Mouse (Mus musculus): ENCODE results near the gene Nfya. TPM values are rescaled to one million over a fixed set of nuclear protein-coding genes. Genes with fewer than 3 reads are reported as not detected.
A peak's percentile ranks its signal among the peaks of the same experiment; 100 is the strongest.

The Nfya gene
- total RNA-seq (2022) = 10 to 100 TPM; 20.6 to 29.3 (median 24.4) TPM

DNA sequence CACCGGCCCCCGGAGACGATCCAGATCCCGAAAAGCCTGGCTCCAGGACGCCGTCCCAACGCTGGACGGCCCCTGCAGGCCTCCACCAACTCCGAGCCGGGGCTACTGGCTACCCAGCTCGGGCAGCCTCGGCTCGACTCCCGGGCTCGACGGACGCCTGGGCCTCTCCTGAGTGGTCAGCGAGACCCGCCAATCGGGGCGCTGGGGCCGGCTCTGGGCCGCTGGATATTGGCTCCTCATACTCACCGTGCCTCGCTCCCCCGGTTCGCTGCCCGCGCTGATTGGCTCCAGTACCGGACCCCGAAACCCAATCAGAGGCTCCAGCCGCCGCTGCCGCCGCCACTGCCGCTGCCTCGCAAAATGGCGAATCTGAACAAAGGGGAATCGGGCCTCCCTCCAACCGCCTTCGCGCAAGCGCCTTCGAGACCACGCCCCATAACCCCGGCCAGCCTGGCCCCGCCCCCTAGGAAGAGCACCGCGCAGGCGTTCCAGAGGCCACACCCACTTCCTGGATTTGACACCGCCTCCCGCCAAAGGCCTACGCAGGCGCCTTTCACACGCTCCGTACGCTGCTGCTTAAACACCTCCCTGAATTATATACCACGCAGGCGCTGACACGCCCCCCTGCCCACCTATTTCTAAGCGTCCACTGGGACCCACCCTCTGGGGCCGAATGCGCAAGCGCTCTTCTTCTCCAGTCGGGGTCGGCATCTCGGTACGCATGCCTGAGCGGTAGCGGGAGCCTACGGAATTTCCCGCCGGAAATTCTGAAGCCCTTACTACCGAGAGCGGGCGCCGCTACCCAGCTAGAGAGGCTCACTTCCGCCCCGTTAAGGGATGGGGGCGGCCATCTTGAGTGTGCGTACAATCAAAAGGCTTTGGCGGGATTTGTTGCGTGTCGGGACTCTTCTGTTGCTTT, at the start of gene Nfya, which contains the start of gene Oard1:
TSS of gene Nfya (minus strand) at position 527 of the 919 bp plus-strand sequence.
TSS of gene Oard1 (plus strand) at position 635 of the 919 bp plus-strand sequence.
- DNase-seq (ENCODE audit: low spot score in 2 of 2) = peak; percentile 98 to 100

GRCm38 (mm10) chr17:48457971-48458653, 48.4 kb upstream of the Nfya start:
- no peak for DNase-seq (ENCODE audit: low spot score in 2 of 2)

DNA sequence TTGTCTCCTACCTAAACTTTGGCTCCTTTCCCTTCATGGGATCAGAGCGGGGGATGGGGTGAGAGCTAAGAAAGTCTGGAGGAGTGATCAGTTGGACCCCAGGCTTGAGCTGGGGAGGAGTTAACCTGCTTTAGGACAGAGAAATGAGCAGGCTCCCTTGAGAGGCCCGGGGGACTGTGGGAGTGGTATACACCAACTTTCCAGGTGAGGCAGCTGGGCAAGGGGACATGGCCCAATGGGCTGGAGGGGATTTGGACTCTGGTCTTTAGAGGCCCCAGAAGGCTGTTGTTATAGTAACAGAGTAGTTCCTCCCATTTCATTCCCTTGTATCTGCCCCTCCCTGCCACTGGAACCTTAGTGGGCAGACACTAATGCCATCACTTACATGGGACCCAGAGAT, 46.2 kb upstream of the Nfya start:
- no peak for DNase-seq (ENCODE audit: low spot score in 2 of 2)

DNA sequence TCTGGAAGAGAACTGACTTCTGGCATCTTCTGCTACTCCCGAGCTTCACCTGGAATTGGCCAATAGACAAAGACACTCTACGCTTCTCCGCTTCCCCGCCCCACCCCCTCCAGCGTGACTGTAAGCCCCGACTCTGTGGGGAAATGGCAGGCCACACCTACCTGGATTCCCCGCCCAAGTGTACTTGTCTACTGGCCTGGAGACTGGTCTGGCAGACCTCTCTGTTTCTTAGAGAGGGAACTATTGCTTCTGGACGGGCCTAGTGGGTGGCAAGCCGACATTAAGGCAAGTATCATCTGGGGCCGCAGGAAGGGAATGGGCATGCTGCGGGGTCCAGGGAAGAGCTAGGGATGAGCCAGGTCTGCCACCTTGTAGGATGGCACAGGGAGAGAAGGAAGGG, 45.0 kb upstream of the Nfya start, which contains the start of gene Unc5cl:
TSS of gene Unc5cl (plus strand) at position 214 of the 400 bp plus-strand sequence.
- no peak for DNase-seq (ENCODE audit: low spot score in 2 of 2)

- no peak for DNase-seq (ENCODE audit: low spot score in 2 of 2)
Measured at GRCm38 (mm10) chr17:48454190-48454589, 44.5 kb upstream of the Nfya start.

DNA sequence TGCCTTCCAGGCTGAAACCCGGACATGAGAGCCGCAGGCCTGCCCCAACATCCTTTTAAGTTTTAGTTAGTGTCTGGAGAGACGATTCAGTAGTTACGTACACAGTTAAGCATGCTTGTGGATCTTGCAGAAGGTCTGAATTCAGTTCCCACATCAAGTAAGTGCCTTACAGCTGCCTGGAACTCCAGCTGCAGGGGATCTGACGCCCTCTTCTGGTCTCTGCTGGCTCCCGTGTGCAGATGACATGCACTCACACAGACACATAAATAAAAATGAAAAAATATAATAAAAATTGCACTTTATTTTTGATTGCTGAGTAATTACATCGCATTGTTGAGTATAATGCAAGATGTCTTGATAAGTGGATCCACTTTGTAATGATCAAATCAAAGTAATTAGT, 43.8 kb upstream of the Nfya start:
- DNase-seq (ENCODE audit: low spot score in 2 of 2) = no peak

- no peak for DNase-seq (ENCODE audit: low spot score in 2 of 2)
Measured at GRCm38 (mm10) chr17:48451753-48452444, 42.2 kb upstream of the Nfya start.

GRCm38 (mm10) chr17:48451353-48451675, 41.6 kb upstream of the Nfya start, which contains the start of gene Tspo2:
Gene Tspo2, minus strand, starts transcription at chr17:48451522.
- no peak for DNase-seq (ENCODE audit: low spot score in 2 of 2)

DNA sequence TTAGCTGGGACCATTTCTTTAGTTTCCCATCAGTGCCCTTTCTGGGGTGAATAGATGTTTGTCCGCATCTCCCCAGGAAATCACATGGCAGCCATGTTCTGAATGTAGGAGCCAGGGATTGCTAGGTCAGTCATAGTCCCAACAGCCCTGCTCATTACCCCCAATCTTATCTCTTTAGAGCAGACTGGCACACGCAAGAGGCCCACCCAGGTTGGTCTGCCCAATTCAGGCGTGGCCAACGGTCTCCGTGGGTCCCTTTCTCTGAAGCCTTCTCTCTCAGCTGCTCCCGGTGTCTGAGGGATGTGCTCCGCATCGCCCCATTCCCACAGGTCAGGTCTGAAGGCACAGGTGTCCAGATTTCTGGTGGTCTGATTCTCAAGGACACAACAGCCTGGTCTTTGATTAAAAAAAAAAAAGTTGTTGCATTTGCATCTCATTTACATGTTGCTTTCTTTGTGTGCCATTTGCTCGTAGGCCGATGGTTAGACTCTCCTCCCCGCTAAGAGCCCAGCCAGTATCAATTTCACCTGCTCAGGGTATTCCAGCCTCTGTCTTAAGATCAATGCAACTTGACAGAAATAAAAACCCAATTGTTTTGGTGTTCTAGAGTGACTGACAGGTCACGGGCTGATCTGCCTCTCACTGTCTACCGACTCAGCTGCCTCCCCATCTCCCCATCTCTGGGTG, 41.1 kb upstream of the Nfya start:
- no peak for DNase-seq (ENCODE audit: low spot score in 2 of 2)

DNA sequence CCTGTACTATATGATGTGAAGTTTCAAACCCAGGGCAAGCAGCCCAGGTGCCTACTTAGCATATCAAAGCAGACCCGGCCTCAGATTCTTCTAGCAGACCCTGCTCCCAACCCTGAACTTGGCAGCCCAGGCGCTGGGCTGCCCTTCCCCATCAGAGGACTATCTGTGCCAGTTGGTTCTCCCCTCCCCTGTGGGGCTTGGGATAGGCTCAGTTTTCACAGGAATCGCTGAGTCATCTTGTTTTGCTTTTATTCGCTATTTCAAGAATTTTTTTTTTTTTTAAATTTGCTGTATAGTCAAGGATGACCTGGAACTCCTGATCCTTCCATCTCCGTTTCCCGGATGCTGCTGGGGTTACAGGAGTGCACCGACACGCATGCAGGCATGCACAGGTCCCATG, 38.0 kb upstream of the Nfya start:
- no peak for DNase-seq (ENCODE audit: low spot score in 2 of 2)

DNA sequence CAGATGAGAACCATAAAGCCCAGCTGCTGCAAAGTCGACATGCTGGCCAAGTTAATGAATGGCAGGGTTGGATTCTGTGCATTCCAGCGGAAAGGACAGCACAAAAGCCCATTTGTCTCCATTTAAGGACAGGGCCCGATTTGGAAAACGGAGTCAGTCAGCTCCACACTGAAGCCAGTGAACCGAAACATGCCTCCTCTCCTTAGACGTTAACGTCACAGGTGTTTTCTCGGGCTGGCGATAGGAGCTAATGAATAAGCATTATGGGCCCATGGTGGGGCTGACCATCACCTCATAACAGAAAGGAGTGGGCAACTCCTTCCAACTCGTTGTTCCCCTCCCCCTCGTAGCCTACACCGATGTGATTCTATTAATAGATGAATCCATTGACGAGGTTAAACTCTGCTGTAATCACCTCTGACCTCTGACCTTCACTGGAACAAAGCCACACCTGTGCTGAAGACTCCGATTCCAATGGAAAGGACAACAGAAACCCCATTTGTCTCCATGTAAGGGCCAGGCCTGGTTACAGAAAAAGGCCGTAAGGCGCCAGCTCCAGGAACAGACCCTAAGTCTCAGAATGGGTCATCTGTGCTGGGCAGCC, 33.9 kb upstream of the Nfya start:
- no peak for DNase-seq (ENCODE audit: low spot score in 2 of 2)

DNA sequence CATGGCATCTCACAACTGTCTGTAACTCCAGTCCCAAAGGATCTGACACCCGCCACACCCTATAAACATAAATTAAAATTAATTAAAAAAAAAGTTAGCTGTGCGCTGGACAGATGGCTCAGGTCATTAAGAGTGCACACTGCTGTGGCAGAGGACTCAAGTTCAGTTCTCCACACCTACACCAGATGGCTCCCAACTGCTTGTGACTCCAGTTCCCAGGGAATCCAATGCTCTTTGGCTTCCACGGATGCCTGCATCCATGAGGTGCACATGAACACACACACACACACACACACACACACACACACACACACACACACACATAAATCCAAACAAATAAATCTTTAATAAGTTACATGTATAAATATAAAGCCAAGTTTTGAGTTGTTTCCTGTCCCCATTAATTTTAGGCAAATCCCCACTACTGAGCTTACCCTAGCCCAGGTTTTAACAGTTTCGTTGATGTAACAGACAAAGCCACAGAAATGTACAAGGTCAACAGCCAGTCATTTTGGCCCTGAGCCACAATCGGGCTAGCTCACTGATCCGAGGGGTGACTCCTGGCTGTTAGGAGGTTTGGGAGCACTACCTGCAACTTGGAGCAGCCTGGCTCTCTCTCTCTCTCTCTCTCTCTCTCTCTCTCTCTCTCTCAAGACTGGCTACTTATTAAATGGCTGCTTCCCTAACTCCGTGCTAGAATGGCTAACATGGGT, 33.2 kb upstream of the Nfya start:
- no peak for DNase-seq (ENCODE audit: low spot score in 2 of 2)

DNA sequence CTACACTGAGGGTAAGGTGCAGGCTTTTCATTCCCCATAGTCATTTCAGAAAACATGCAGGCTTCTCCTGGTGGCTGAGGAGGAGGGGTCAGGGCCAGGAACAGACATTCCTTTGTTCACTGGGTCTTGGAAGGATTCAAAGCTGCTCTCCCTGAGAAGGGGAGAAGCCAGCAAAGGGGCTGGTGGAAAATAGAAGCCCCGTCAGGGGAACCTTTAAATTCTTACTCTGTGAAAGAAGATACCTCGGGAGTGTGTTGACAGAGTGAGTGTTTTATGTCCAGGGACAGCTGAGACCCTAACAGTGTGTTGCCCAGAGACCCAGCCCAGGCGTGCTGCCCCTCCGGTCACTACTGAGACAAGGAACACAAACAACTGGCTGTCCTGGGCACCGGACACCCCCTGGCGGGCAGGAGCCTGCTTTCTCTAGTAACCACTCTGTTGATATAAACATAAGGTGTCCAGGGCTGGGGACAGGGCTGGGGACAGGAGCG, 27.8 kb upstream of the Nfya start:
- DNase-seq (ENCODE audit: low spot score in 2 of 2) = no peak

DNA sequence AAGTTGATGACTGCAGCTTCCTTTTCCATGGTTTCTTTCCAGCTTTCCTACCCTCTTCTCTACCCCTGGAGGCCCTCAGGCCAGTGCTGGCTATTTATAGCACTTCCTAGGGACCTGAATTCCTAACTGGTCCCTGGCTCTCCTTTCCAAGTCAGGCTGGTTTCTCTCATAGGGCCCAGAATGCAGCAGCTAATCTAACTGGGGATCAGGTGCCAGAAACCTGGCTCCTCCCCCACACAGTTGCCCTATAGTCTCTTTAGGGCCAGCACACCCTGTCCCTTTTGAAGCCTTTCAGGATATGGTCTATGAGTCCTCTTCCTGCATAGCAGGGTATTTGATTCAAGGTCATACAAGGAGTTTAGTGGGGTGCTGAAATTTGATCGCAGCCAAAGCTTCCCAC, 26.8 kb upstream of the Nfya start:
- no peak for DNase-seq (ENCODE audit: low spot score in 2 of 2)

DNA sequence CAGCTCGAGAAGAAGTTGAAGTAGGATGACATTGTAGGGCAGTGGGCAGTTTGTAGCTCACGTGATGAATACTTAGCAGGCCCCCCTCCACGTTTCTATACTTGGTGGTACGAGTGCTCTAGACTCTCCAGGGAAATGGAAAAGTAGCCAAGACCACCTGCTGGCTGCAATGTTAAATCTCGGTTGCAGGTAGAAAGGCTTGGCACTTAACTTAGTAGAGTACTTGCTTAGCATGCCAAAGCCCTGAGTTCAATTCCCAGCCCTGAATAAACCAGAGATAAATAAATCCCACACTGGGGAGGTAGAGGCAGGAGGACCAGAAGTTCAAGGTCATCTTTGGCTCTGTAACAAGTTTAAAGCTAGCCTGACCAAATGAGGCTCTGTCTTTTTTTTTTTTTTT, 24.8 kb upstream of the Nfya start:
- no peak for DNase-seq (ENCODE audit: low spot score in 2 of 2)

DNA sequence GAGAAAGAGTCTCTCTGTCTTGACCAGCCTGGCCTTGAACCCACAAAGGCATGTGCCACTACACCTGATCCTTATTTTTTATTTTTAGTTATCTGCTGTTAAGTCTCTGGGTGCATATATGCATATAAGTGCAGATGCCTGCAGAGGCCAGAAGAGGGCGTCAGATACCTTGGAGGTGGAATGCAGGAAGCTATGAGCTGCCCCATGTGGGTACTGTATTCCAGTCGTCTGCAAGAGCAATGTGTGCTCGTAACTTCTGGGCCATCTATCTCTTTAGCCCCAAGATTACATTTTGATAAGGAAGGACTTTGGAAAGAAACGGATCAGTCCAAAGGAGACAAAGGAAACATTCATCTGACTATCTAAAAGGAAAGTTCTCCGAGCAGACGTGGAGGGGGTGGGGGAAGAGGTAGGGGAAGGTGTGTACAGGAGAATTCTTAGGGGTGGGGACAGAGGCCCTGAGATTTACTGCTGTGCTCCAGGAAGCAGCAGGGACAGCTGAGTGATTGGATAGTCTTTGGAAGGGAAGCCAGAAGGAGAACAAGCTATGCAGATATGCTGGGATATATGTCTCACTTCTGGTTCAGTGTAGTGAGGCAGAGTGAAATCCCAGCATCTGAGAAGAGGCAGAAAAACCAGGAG, 24.1 kb upstream of the Nfya start:
- DNase-seq (ENCODE audit: low spot score in 2 of 2) = no peak

- no peak for DNase-seq (ENCODE audit: low spot score in 2 of 2)
Measured at GRCm38 (mm10) chr17:48433006-48433655, 23.4 kb upstream of the Nfya start.

GRCm38 (mm10) chr17:48432158-48432980, 22.7 kb upstream of the Nfya start, which contains the start of gene Apobec2:
Gene Apobec2, minus strand, starts transcription at chr17:48432930.
- no peak for DNase-seq (ENCODE audit: low spot score in 2 of 2)
